Mouse (Mus musculus): Measurements from ENCODE around the gene Cfc1. TPM values are rescaled to one million over a fixed set of nuclear protein-coding genes. Genes with fewer than 3 reads are reported as not detected.

The Cfc1 gene
- total RNA-seq, 1 experiment: 0.58 TPM

DNA sequence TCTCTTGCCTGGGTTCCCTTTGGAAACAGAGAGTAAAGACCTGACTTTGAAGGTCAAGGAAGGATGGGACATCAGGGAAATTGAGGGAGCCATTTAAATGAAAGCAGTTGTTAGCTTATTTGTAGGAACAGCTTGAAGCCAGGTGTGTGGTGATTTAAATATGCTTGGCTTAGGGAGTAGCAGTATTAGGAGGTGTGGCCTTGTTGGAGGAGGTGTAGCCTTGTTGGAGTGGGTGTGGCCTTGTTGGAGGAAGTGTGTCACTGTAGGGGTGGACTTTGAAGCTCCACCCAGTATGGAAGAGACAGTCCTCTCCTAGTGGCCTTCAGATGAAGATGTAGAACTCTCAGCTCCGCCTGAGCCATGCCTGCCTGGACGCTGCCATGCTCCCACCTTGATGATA lies 34.4 kb downstream of the Cfc1 start:
- TF ChIP-seq ZC3H11A (IDR thresholded peaks at IDR 0.05; ENCODE audit: borderline replicate concordance, low read depth, low read length): no peak
- TF ChIP-seq MAFK (IDR thresholded peaks at IDR 0.05; ENCODE audit: insufficient read depth, low read depth, low read length): no peak
- no peak for TF ChIP-seq CHD2 (IDR thresholded peaks at IDR 0.05; ENCODE audit: low read depth, low read length)
- TF ChIP-seq ZNF384 (IDR thresholded peaks at IDR 0.05; ENCODE audit: low read depth, low read length): no peak
- TF ChIP-seq HCFC1 (IDR thresholded peaks at IDR 0.05; ENCODE audit: borderline replicate concordance, insufficient read depth, low read length): no peak
- DNase-seq (ENCODE audit: low read depth, low spot score): no peak
- no peak overlapping the region for H3K27ac ChIP-seq (ENCODE audit: insufficient read depth, low read depth, low read length, poor library complexity, severe bottlenecking)
- peaks cover 3 to 4% of the 10 kb centered on the region in 2 experiments; a peak in 2 of 4 replicates for H3K4me1 ChIP-seq (ENCODE audit: control insufficient read depth in 2 of 2, insufficient read depth in 2 of 2, low read length in 2 of 2, poor library complexity in 1 of 2)
- no peak overlapping the region for H3K4me3 ChIP-seq (ENCODE audit: insufficient read depth in 1 of 2, low read depth in 1 of 2, low read length in 2 of 2, poor library complexity in 1 of 2, severe bottlenecking in 1 of 2)
- H3K9ac ChIP-seq (ENCODE audit: insufficient read depth, low read depth, low read length, poor library complexity, severe bottlenecking): no peak overlapping the region
- no peaks in the 10 kb centered on the region; the same call in 1 of the 2 replicates for H3K9me3 ChIP-seq (ENCODE audit: control insufficient read depth, insufficient read depth, low read depth, low read length)
- no peaks in the 10 kb centered on the region for H3K36me3 ChIP-seq (ENCODE audit: control insufficient read depth, insufficient read depth, low read length, poor library complexity, severe bottlenecking)
- in situ Hi-C loops (cut with MboI; ENCODE audit: low sequenced_read_pairs in 2 of 2, unreplicated experiment in 2 of 2): no loop called here

DNA sequence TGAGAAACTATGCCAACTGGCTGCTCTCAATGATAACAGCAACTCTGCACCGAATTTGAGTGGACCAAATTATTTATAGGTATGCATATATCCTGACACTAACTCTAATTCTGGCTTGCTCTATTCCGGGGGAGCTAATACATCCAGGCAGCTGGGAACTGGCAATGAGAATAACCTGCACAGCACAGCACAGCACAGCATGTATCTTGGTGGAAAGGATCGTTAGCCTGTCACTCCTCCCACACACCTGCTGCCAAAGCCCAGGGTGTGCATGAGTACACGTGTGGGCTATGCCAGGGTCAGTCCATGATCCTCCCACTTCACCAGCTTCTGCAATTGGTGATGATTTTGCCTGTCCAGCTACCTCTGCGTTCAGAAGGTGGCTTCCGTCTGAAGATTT lies 36.0 kb downstream of the Cfc1 start:
- DNase-seq (ENCODE audit: low read depth, low spot score): no peak
- TF ChIP-seq CHD2 (IDR thresholded peaks at IDR 0.05; ENCODE audit: low read depth, low read length): no peak
- no peak for TF ChIP-seq MAFK (IDR thresholded peaks at IDR 0.05; ENCODE audit: insufficient read depth, low read depth, low read length)
- Histone ChIP-seq H3K27ac (ENCODE audit: insufficient read depth, low read depth, low read length, poor library complexity, severe bottlenecking) (no peak overlapping the region), H3K9me3 (ENCODE audit: control insufficient read depth, insufficient read depth, low read depth, low read length) (no peaks in the 10 kb centered on the region; the same call in 1 of the 2 replicates), H3K9ac (ENCODE audit: insufficient read depth, low read depth, low read length, poor library complexity, severe bottlenecking) (no peak overlapping the region), H3K36me3 (ENCODE audit: control insufficient read depth, insufficient read depth, low read length, poor library complexity, severe bottlenecking) (no peaks in the 10 kb centered on the region), H3K4me3 (ENCODE audit: insufficient read depth in 1 of 2, low read depth in 1 of 2, low read length in 2 of 2, poor library complexity in 1 of 2, severe bottlenecking in 1 of 2) (no peak overlapping the region), H3K4me1 (ENCODE audit: control insufficient read depth in 2 of 2, insufficient read depth in 2 of 2, low read length in 2 of 2, poor library complexity in 1 of 2) (peaks cover 3 to 4% of the 10 kb centered on the region in 2 experiments; a peak in 2 of 4 replicates)
- in situ Hi-C loops (cut with MboI; ENCODE audit: low sequenced_read_pairs in 2 of 2, unreplicated experiment in 2 of 2): no loop called here

DNA sequence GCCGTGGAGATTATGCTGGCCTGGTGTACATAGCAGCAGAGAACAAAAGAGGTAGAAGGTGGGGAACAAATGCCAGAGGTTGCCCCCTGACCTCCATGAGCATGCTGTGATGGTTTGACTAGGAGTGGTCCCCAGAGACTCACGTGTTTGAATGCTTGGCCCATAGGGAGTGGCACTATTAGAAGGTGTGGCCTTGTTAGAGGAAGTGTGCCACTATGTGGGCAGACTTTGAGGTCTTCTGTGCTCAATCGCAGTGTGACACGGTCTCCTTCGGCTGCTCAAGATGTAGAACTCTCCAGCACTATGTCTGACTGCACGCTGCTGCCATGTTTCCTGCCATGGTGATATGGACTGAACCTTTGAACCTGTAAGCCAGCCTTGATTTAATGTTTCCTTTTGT lies 37.8 kb downstream of the Cfc1 start:
- no peak overlapping the region for H3K9ac ChIP-seq (ENCODE audit: insufficient read depth, low read depth, low read length, poor library complexity, severe bottlenecking)
- in situ Hi-C loops (cut with MboI; ENCODE audit: low sequenced_read_pairs in 2 of 2, unreplicated experiment in 2 of 2): no loop called here

DNA sequence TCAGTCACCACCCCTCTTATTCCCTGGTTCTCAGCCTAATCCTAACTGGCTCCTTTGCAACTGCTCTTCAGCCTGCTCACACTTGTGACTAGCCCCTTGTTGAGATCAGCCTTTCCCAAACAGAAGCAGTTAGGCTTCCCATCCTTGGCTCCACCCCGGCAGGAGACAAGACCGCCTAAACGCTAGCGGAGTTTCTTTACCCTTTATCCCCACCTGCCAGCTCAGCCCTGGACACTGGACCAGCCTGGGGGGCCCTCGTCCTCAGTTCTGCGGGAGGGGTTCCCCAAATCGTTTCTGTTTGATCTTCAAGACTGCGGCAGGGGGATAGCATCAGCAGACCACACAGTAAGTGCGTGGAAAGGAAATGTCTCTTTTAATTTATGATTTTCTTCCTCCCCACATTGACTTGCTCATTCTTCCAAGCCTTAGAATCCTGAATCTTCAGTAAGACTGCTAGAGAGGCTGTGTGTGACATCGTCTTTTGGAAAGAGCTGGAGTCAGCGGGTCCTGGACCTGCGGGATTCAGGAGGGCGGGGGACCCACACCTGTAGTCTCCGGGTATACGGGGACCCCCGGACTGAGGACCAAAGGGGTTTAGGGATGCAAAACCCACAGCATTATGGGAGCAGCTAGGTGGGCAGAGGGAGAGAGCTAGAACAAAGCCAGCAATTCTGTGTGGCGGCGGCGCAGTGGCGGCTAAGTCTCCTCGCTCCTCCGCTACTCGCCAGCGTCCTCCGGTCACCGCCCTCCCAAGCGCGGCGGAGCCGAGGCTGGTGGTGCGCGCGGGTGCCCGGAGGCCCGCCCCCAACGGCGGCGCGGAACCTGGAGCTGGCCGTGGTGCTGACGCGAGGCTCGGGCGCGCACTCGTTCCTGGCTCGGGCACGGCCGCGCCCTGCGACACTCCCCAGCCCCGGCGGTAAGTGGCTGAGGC lies 43.7 kb downstream of the Cfc1 start, which contains the start of gene Amer3:
Gene Amer3, plus strand, starts transcription at position 807 of the 931 bp plus-strand sequence.
- in situ Hi-C loops (cut with MboI; ENCODE audit: low sequenced_read_pairs in 2 of 2, unreplicated experiment in 2 of 2): no loop called here
- Histone ChIP-seq H3K4me1 (ENCODE audit: control insufficient read depth in 2 of 2, insufficient read depth in 2 of 2, low read length in 2 of 2, poor library complexity in 1 of 2) (peaks cover 0 to 3% of the 10 kb centered on the region in 2 experiments; a peak in 2 of 4 replicates), H3K9me3 (ENCODE audit: control insufficient read depth, insufficient read depth, low read depth, low read length) (no peaks in the 10 kb centered on the region), H3K27ac (ENCODE audit: insufficient read depth, low read depth, low read length, poor library complexity, severe bottlenecking) (no peak within 1 kb of the TSS), H3K36me3 (ENCODE audit: control insufficient read depth, insufficient read depth, low read length, poor library complexity, severe bottlenecking) (no peaks in the 10 kb centered on the region), H3K9ac (ENCODE audit: insufficient read depth, low read depth, low read length, poor library complexity, severe bottlenecking) (peak within 1 kb of the TSS; percentile 38), H3K4me3 (ENCODE audit: insufficient read depth in 1 of 2, low read depth in 1 of 2, low read length in 2 of 2, poor library complexity in 1 of 2, severe bottlenecking in 1 of 2) (peak within 1 kb of the TSS; percentile 73 to 86)
- peak; percentile 56 for DNase-seq (ENCODE audit: low read depth, low spot score)
- TF ChIP-seq HCFC1 (IDR thresholded peaks at IDR 0.05; ENCODE audit: borderline replicate concordance, insufficient read depth, low read length) (peak; percentile 44; the same call in 1 of the 2 replicates), CHD2 (IDR thresholded peaks at IDR 0.05; ENCODE audit: low read depth, low read length) (no peak), ZC3H11A (IDR thresholded peaks at IDR 0.05; ENCODE audit: borderline replicate concordance, low read depth, low read length) (no peak), ZNF384 (IDR thresholded peaks at IDR 0.05; ENCODE audit: low read depth, low read length) (no peak), MAFK (IDR thresholded peaks at IDR 0.05; ENCODE audit: insufficient read depth, low read depth, low read length) (no peak)

More for the DNA sequence above, 37.8 kb downstream of the Cfc1 start:
- Histone ChIP-seq H3K4me1 (ENCODE audit: control insufficient read depth in 2 of 2, insufficient read depth in 2 of 2, low read length in 2 of 2, poor library complexity in 1 of 2) (peaks cover 3 to 4% of the 10 kb centered on the region in 2 experiments; a peak in 2 of 4 replicates), H3K36me3 (ENCODE audit: control insufficient read depth, insufficient read depth, low read length, poor library complexity, severe bottlenecking) (no peaks in the 10 kb centered on the region), H3K9me3 (ENCODE audit: control insufficient read depth, insufficient read depth, low read depth, low read length) (no peaks in the 10 kb centered on the region), H3K4me3 (ENCODE audit: insufficient read depth in 1 of 2, low read depth in 1 of 2, low read length in 2 of 2, poor library complexity in 1 of 2, severe bottlenecking in 1 of 2) (no peak overlapping the region), H3K27ac (ENCODE audit: insufficient read depth, low read depth, low read length, poor library complexity, severe bottlenecking) (no peak overlapping the region)
- TF ChIP-seq MAFK (IDR thresholded peaks at IDR 0.05; ENCODE audit: insufficient read depth, low read depth, low read length): no peak
- TF ChIP-seq ZC3H11A (IDR thresholded peaks at IDR 0.05; ENCODE audit: borderline replicate concordance, low read depth, low read length): no peak
- no peak for TF ChIP-seq CHD2 (IDR thresholded peaks at IDR 0.05; ENCODE audit: low read depth, low read length)
- no peak for TF ChIP-seq HCFC1 (IDR thresholded peaks at IDR 0.05; ENCODE audit: borderline replicate concordance, insufficient read depth, low read length)
- no peak for TF ChIP-seq ZNF384 (IDR thresholded peaks at IDR 0.05; ENCODE audit: low read depth, low read length)
- no peak for DNase-seq (ENCODE audit: low read depth, low spot score)
